Mouse (Mus musculus) heart, adult 8-10 months (tissue): Measurements from ENCODE around the gene Map2k6. TPM values are rescaled to one million over a fixed set of nuclear protein-coding genes. Genes with fewer than 3 reads are reported as not detected.
"Not testable (repeated sequence)": the region's sequence is repeated elsewhere in the genome, so short reads cannot be mapped to it uniquely, and the experiment has no call there.

ENCODE experiments used
- DNase-seq: peaks from one replicate; pipeline ENCODE4 v3.0.0; 2022; ENCODE audit warnings: low spot score
- total RNA-seq, 4 experiments: library from RNA; stranded (reverse); gene quantifications; 2 replicates each; pipeline ENCODE4 v1.2.4; 2022

Gene Map2k6
- 1 to 10 TPM; 2.9 to 7.0 (median 5.4) TPM for total RNA-seq

DNA sequence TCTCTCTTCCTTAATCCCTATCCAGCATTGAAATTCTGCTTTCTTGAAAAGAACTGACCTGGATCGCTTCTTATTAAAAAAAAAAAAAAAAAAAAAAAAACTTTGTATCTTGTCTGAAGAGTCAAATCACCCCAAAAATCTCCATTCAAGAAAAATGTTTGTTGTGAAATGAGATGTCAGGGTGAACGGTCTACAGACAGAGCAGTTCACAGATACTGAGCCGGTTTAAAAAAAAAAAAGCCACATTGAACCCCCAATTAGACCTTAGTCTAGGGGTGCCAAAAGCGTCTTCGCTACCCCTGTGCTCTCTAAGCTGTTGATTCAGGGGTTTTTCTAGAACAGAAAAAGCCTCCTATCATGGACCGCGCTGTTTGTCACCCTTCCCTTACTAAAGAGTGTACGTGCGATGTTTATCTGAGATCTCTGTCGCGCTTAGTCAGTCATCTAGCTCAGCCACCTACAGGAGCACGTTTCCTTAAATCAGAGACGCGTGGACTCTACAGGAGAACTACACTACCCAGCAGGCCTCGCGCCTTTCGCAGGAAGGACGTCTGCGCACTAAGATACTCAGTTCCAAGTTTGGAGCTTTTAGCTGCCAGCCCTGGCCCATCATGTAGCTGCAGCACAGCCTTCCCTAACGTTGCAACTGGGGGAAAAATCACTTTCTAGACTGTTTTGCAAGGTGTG, at the start of gene Map2k6:
Gene Map2k6, plus strand, starts transcription at position 570 of the 687 bp plus-strand sequence.
- peak; percentile 84 for DNase-seq

DNA sequence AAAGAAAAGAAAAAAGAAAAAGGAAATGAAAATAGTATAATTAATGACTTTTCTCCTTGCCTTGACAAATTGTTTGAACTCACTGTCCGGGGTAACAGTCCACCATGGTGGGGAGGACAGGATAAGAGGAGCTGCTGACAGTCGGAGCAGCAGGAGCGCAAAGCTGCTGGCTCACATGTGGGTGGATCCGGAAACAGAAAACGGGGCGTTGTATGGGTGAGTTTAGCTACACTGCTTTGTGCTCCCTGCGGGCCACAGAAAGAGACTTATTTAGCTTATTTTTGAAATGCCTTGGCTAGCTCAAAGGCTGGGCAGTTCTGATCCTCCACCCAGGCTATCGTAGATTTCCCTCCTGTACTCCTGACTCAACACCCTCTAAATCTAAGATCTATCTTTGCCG, 44.7 kb upstream of the Map2k6 start:
- no peak for DNase-seq

- DNase-seq = not testable (repeated sequence)
These were observed 43.8 kb upstream of the Map2k6 start for GRCm38 (mm10) chr11:110355131-110355530.

DNA sequence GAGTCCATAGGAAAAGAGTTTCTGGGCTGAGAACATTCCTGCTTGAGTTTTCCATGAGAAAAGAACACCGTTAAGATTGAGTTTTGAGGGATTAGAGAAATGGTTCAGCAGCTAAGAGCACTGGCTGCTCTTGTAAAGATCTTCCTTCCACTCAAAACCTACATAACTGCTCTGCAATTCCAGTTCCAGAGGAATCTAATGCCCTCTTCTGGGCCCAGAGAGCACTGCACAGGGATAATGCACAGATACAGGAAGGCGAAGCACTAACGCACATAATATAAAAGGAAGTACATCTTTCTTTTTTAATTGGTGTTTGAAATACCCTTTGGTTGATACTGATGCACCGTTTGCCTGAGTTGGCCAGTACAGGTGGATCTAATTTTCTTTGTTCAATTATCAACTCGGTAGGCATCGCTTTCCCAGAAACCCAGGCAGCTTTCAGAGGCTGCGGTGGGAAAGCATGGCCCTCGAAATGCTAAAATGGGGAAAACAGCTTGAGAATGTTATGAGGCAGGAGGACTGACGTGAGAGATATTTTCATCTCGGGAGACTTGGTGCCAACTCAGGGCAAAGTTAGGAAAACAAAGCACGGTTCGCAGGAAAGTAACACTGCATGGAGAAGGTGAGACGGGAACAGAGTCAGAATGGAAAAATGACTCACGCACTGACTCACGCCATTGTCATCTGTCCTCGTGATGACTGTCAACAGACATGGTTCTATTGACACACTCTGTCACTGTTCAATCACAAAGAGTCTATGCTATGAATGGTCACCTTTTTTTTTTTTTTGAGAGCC, 41.0 kb upstream of the Map2k6 start:
- DNase-seq = no peak

- peak; percentile 35 for DNase-seq
These were observed 33.9 kb upstream of the Map2k6 start for GRCm38 (mm10) chr11:110365016-110365415.

DNA sequence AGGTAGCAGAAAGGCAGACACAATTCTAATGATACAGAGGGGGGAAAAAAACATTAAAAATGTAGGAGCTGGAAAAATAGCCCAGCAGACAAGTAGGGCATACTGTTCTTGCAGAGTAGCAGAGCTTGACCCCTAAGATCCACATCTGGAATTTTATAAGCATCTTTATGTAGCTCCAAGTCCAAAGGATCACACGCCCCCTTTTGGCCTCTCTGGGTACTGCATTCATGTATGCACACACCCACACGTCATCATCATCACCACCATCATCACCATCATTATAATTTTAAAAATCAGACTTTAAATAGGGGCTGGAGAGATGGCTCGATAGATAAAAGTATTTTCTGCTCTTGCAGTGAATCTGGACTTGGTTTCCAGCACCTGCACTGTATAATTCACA, 32.0 kb upstream of the Map2k6 start:
- no peak for DNase-seq

- no peak for DNase-seq
These were observed 31.3 kb upstream of the Map2k6 start for GRCm38 (mm10) chr11:110367638-110368037.

GRCm38 (mm10) chr11:110369312-110370019, 29.5 kb upstream of the Map2k6 start:
- no peak for DNase-seq

DNA sequence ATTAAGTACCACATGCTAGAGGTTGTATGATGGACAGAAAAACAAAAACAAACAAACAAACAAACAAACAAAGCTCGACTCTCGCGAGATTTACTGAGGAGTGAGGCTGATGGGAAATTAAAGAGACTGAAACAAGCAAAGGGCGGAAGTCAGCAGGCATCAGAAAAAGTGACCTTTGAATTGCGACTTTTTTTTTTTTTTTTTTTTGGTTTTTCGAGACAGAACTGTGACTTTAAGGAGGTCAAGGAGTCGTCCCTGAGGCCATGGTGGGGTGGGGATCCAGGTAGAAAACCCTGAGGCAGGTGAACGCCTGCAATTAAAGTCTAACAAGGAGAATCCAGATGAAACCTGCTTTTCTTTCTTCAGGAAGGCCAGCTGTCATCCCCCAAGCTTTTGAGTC, 27.1 kb upstream of the Map2k6 start:
- DNase-seq = no peak

DNA sequence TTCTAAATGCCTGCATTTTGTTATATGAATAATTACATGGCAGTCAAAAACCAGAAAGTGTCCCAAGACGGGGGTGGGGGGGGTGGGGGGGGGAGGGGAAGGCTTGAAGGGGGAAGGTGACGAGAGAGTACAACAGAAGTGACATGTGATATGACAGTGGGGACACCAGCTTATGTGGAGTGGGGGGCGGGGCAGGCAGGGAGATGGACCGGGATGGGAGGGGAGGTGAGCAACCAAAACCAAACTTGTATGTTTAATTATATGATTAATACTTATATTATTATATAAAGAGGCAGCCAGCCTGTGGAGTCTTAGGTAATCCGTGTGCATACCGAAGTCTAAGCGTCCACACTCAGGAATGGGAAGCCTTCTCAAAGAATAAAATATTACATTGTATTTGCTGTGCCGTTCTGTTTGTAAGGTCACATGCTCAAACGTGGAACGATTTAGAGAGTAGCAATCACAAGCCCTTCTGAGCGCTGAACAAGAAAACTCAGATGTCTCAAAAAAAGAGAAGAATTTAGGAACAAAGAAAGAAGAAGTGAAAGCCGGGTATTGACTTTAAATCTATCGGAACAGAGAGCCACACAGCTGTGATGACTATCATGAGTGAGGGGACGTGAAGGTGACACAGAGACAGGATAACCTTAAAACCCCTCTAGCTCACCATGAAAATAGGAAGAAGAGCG, 26.5 kb upstream of the Map2k6 start:
- DNase-seq = no peak

DNA sequence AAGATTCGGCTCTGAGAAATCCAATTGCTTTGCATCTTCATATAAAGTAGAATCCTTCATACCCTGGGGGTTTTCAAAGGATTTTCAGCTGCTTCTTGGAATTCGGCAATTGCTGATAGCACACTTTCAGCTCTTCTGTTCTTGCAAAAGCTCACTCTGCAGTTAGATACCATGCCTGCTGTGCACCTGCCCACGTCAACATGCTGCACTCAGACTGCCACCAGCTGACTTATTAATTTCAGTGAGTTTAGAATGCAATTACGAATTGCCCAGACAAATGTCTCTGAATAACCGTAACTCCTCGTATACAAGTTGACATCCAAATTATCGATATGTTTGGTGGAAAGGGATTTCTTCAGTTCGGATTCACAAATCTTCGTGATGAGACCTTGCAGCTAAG, 24.9 kb upstream of the Map2k6 start:
- DNase-seq = no peak

DNA sequence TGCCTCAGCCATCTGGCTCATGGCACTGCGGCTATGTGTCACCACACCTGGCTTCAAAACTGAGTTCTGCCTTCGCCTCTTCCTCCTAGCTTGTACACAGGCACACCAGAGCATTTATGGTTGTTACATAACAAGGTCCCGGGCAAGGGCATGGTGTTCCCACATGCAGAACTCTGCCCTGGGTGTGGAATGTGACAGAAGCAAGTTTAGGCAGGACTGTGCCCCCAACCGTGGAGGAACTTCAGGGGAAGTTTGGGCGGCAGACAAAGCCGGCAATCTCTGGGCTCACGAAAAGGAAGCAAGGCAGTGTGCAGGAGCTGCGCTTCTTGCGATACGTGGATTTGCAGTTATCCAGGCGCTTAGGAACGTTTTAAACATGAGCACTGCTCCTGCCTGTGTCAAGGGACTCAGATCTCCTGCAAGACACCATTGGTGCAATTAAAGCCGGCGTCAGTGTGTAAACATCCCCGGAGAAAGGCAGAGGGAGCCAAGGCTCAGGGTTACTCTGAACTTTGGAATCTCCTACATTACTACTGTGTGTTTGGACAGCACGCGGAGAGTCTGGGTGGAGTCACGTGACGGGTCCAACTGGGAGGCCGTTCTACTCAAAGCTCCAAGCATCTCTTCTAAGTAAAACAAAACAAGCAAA, 19.1 kb upstream of the Map2k6 start:
- peak; percentile 63 for DNase-seq

DNA sequence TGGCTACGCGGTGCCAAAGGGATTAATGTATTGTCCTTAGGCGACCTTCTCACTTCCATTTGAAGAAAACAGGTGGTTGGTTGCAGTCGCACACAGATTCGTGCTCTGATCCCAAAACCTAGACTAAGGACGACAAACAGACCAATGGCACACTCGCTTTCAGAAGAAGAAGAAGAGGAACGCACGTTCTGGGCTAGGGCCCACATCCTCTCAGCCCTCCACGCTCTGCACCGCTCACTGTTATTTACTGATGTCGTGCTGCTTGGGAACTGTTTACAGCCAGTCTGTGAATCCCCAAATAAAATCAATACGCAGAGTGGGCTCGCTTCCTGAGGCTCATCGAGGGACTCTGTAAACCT, 18.6 kb upstream of the Map2k6 start:
- DNase-seq = no peak

GRCm38 (mm10) chr11:110385487-110385886, 13.4 kb upstream of the Map2k6 start:
- DNase-seq = no peak

- DNase-seq = no peak
These were observed 6.2 kb upstream of the Map2k6 start for GRCm38 (mm10) chr11:110392763-110393162.

GRCm38 (mm10) chr11:110394788-110395452, 4.0 kb upstream of the Map2k6 start:
- no peak for DNase-seq

- DNase-seq = no peak
These were observed 2.8 kb upstream of the Map2k6 start for GRCm38 (mm10) chr11:110396085-110396484.

DNA sequence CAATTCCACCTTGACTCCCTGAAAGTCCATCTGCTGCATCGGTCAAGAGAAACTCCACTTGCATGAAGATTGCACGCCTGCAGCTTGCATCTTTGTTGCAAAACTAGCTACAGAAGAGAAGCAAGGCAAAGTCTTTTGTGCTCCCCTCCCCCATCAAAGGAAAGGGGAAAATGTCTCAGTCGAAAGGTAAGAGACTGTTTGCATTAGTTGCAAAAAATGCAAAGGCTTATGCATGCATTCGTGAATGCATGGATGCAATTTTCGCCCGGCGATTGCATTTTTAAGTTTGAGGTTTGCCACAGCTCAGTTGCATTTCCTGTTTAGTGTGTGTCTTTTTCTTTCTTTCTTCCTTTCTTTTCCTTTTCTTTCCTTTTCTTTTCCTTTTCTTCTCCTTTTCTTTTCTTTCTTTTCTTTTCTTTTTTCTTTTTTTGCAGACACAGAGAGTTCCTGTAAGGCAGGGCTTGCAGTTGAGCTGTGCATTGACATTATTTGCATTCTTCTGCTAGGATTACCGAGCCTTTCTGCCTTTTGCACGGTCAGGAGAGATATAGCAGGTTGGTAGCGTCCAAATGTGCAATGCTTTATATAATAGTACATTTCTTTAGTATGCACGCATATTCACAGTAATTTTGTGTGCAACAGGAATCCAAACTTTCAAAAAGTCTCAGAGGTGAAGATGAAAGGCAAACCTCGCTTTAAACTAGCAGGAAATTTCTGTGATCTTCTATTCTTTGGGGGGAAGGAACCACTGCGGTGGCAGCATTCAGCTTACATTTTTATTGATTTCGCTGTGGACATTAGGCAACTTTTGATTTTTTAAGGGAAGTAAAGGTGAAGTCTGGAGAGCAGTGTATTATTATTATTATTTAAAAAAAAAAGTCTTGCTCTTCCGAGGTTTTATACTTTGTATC, 573 bp downstream of the Map2k6 start:
- DNase-seq = no peak

- DNase-seq = no peak
These were observed 1.4 kb downstream of the Map2k6 start for GRCm38 (mm10) chr11:110400283-110400682.

DNA sequence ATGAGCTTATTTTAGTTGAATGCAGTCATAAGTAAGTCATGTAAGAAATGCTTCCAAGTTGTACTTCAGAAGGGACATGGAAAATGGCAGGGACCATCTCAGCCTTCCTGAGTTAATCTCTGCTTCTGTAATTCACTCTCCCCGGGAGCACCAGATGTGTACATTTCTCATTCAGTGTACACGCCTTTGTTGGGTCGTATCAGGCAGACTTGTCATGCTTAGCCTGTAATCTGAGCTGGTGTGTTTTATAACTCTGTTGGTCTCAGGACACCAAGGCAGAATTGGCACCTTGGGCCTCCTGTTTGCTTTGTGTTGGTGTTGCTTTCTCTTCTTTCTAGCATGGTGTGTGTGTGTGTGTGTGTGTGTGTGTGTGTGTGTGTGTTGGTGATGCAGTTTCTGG, 3.7 kb downstream of the Map2k6 start:
- no peak for DNase-seq
